Mouse (Mus musculus): Measurements from ENCODE around the gene Ddx10.
"Not testable (repeated sequence)": the region's sequence is repeated elsewhere in the genome, so short reads cannot be mapped to it uniquely, and the experiment has no call there.

The Ddx10 gene

GRCm38 (mm10) chr9:53144266-53144665 lies 103.6 kb downstream of the Ddx10 start:
- DNase-seq (ENCODE audit: low spot score), result peak; percentile 47

- DNase-seq (ENCODE audit: low spot score), result no peak
Observed at GRCm38 (mm10) chr9:53143508-53143907, 104.3 kb downstream of the Ddx10 start.

- not testable (repeated sequence) for DNase-seq (ENCODE audit: low spot score)
Observed at GRCm38 (mm10) chr9:53142424-53142823, 105.4 kb downstream of the Ddx10 start.

GRCm38 (mm10) chr9:53140610-53141165 lies 107.2 kb downstream of the Ddx10 start:
- DNase-seq (ENCODE audit: low spot score), result no peak

- no peak for DNase-seq (ENCODE audit: low spot score)
Observed at GRCm38 (mm10) chr9:53132826-53133225, 115.0 kb downstream of the Ddx10 start.

GRCm38 (mm10) chr9:53130460-53130859 lies 117.4 kb downstream of the Ddx10 start:
- no peak for DNase-seq (ENCODE audit: low spot score)

- DNase-seq (ENCODE audit: low spot score), result no peak
Observed at GRCm38 (mm10) chr9:53101103-53101502, 146.8 kb downstream of the Ddx10 start.

- DNase-seq (ENCODE audit: low spot score), result no peak
Observed at GRCm38 (mm10) chr9:53095319-53096165, 152.3 kb downstream of the Ddx10 start.

GRCm38 (mm10) chr9:53094536-53094935 lies 153.3 kb downstream of the Ddx10 start:
- DNase-seq (ENCODE audit: low spot score), result no peak

GRCm38 (mm10) chr9:53077626-53078025 lies 170.2 kb downstream of the Ddx10 start:
- DNase-seq (ENCODE audit: low spot score), result no peak

GRCm38 (mm10) chr9:53075931-53076330 lies 171.9 kb downstream of the Ddx10 start:
- DNase-seq (ENCODE audit: low spot score), result no peak

- no peak for DNase-seq (ENCODE audit: low spot score)
Observed at GRCm38 (mm10) chr9:53074443-53074842, 173.4 kb downstream of the Ddx10 start.

- no peak for DNase-seq (ENCODE audit: low spot score)
Observed at GRCm38 (mm10) chr9:53073576-53074112, 174.2 kb downstream of the Ddx10 start.

GRCm38 (mm10) chr9:53072088-53072487 lies 175.8 kb downstream of the Ddx10 start:
- peak; percentile 65 for DNase-seq (ENCODE audit: low spot score)

GRCm38 (mm10) chr9:53070875-53071524 lies 176.9 kb downstream of the Ddx10 start:
- no peak for DNase-seq (ENCODE audit: low spot score)

GRCm38 (mm10) chr9:53068166-53068565 lies 179.7 kb downstream of the Ddx10 start:
- DNase-seq (ENCODE audit: low spot score), result no peak

- no peak for DNase-seq (ENCODE audit: low spot score)
Observed at GRCm38 (mm10) chr9:53066428-53066827, 181.4 kb downstream of the Ddx10 start.

- no peak for DNase-seq (ENCODE audit: low spot score)
Observed at GRCm38 (mm10) chr9:53065028-53065427, 182.8 kb downstream of the Ddx10 start.

- no peak for DNase-seq (ENCODE audit: low spot score)
Observed at GRCm38 (mm10) chr9:53064531-53064930, 183.3 kb downstream of the Ddx10 start.

GRCm38 (mm10) chr9:53055306-53055705 lies 192.5 kb downstream of the Ddx10 start:
- no peak for DNase-seq (ENCODE audit: low spot score)

Data from layer of hippocampus, adult 11-12 months (tissue).